Mouse (Mus musculus): ENCODE results near the gene Igsf3. TPM values are rescaled to one million over a fixed set of nuclear protein-coding genes. Genes with fewer than 3 reads are reported as not detected.

Gene Igsf3
- polyA plus RNA-seq, 1 experiment from 2014 or later, result 37.0 TPM

GRCm38 (mm10) chr3:101381691-101382090, 4.8 kb downstream of the Igsf3 start:
- ATAC-seq (ENCODE audit: low read depth), result no peak
- Histone ChIP-seq H3K9ac (ENCODE audit: low read depth, low read length) (no peak overlapping the region), H3K27ac (replicated peaks; ENCODE audit: low read depth, low read length) (peak overlapping the region; percentile 22; the same call in 1 of the 2 replicates), H3K9me3 (ENCODE audit: control insufficient read depth, low read length) (no peaks in the 10 kb centered on the region), H3K4me1 (ENCODE audit: control insufficient read depth, insufficient read depth, low read length) (peaks cover 62% of the 10 kb centered on the region), H3K4me3 (ENCODE audit: low read depth, low read length) (no peak overlapping the region), H3K36me3 (ENCODE audit: control insufficient read depth, insufficient read depth, low read length) (no peaks in the 10 kb centered on the region), H3K4me2 (ENCODE audit: low read depth, low read length) (peak overlapping the region; percentile 88), H3K27me3 (replicated peaks; ENCODE audit: control insufficient read depth, insufficient read depth, low read length) (no peaks in the 10 kb centered on the region)
- 25% methylated on average over 5 of the region's 5 CpGs for WGBS
- peak; percentile 63 for DNase-seq (ENCODE audit: low spot score)

DNA sequence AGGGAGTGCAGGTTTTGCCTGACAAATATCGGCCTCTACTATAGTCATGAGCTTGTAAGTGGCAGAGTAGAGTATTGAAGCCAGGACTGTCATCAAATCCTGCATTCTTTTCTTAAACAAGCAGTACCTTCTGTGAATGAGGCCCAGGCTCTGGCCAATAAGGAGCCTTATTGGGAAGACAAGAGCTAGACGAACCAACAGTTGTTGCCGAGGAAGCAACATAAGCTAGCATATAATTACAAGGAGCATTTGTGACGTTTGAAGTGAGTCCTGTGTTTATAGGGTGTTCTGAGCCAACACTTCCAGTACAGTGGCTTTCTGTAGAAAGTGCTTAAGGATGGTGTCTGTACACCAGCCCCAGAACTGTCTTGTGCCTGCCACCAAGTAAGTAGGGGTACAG, 5.9 kb downstream of the Igsf3 start:
- no peaks in the 10 kb centered on the region for H3K36me3 ChIP-seq (ENCODE audit: control insufficient read depth, insufficient read depth, low read length)
- H3K27me3 ChIP-seq (replicated peaks; ENCODE audit: control insufficient read depth, insufficient read depth, low read length), result no peaks in the 10 kb centered on the region
- H3K9ac ChIP-seq (ENCODE audit: low read depth, low read length), result no peak overlapping the region
- H3K27ac ChIP-seq (replicated peaks; ENCODE audit: low read depth, low read length), result no peak overlapping the region
- DNase-seq (ENCODE audit: low spot score) (no peak), ATAC-seq (ENCODE audit: low read depth) (no peak)
- H3K4me1 ChIP-seq (ENCODE audit: control insufficient read depth, insufficient read depth, low read length), result peaks cover 69% of the 10 kb centered on the region
- H3K4me3 ChIP-seq (ENCODE audit: low read depth, low read length), result no peak overlapping the region
- 42% methylated on average over 4 of the region's 4 CpGs for WGBS
- H3K9me3 ChIP-seq (ENCODE audit: control insufficient read depth, low read length), result no peaks in the 10 kb centered on the region
- H3K4me2 ChIP-seq (ENCODE audit: low read depth, low read length), result no peak overlapping the region

- Histone ChIP-seq H3K27me3 (replicated peaks; ENCODE audit: control insufficient read depth, insufficient read depth, low read length) (no peaks in the 10 kb centered on the region), H3K4me3 (ENCODE audit: low read depth, low read length) (no peak overlapping the region), H3K9me3 (ENCODE audit: control insufficient read depth, low read length) (no peaks in the 10 kb centered on the region), H3K4me1 (ENCODE audit: control insufficient read depth, insufficient read depth, low read length) (peaks cover 67% of the 10 kb centered on the region), H3K27ac (replicated peaks; ENCODE audit: low read depth, low read length) (no peak overlapping the region), H3K36me3 (ENCODE audit: control insufficient read depth, insufficient read depth, low read length) (no peaks in the 10 kb centered on the region), H3K9ac (ENCODE audit: low read depth, low read length) (no peak overlapping the region), H3K4me2 (ENCODE audit: low read depth, low read length) (peak overlapping the region; percentile 24; the same call in 1 of the 2 replicates)
- peak; percentile 72 for DNase-seq (ENCODE audit: low spot score)
- WGBS, result 27% methylated on average over 8 of the region's 8 CpGs
- ATAC-seq (ENCODE audit: low read depth), result no peak
These were observed 9.6 kb downstream of the Igsf3 start for GRCm38 (mm10) chr3:101386430-101387016.

DNA sequence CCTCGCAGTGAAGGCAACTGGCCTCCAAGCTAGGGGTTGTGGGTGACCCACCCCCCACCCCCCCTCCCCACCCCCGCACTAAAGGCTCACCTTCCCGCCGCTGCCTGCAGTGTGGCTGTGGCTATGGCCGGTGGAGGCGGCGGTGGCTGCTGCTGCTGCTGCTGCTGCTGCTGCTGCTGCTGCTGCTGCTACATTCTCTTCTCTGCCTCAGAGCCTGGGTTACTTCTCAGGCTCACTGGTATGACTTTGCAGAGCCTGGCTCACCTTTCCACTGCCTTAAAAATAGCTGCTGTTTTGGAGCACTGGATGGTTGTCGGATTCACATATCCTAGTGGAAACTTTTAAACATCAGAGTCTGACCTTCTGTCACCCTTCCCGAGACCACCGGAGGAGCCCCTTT, 11.0 kb downstream of the Igsf3 start:
- ATAC-seq (ENCODE audit: low read depth) (no peak), DNase-seq (ENCODE audit: low spot score) (no peak)
- Histone ChIP-seq H3K9me3 (ENCODE audit: control insufficient read depth, low read length) (no peaks in the 10 kb centered on the region), H3K4me2 (ENCODE audit: low read depth, low read length) (peak overlapping the region; percentile 16; the same call in 1 of the 2 replicates), H3K27me3 (replicated peaks; ENCODE audit: control insufficient read depth, insufficient read depth, low read length) (no peaks in the 10 kb centered on the region), H3K4me1 (ENCODE audit: control insufficient read depth, insufficient read depth, low read length) (peaks cover 65% of the 10 kb centered on the region), H3K4me3 (ENCODE audit: low read depth, low read length) (no peak overlapping the region), H3K36me3 (ENCODE audit: control insufficient read depth, insufficient read depth, low read length) (no peaks in the 10 kb centered on the region), H3K27ac (replicated peaks; ENCODE audit: low read depth, low read length) (0 out of 2 replicates have a peak overlapping the region, but pooled peaks have one; percentile 30), H3K9ac (ENCODE audit: low read depth, low read length) (no peak overlapping the region)
- 12% methylated on average over 6 of the region's 10 CpGs for WGBS

DNA sequence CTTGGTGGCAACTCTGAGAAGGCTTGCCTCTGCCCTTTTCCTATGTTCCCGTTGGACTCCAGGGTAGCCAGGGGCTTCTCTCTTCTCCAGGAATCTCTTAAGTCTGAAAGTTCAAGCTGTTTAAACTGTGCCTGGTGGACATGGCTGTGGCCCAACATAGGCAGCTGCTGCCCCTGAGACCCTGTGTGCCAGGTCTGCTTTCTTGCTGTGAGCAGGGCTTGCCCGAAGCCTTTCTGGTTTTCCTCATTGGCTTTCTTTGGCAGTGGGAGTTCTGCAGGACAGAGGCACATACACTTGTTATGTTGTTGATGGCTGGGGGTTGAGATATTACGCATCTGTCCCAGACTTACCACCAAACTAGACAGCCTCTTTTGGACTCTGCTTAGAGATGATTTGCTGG, 12.7 kb downstream of the Igsf3 start:
- Histone ChIP-seq H3K9me3 (ENCODE audit: control insufficient read depth, low read length) (no peaks in the 10 kb centered on the region), H3K9ac (ENCODE audit: low read depth, low read length) (no peak overlapping the region), H3K27ac (replicated peaks; ENCODE audit: low read depth, low read length) (peak overlapping the region; percentile 50; the same call in 1 of the 2 replicates), H3K4me2 (ENCODE audit: low read depth, low read length) (no peak overlapping the region), H3K4me3 (ENCODE audit: low read depth, low read length) (no peak overlapping the region), H3K27me3 (replicated peaks; ENCODE audit: control insufficient read depth, insufficient read depth, low read length) (no peaks in the 10 kb centered on the region), H3K36me3 (ENCODE audit: control insufficient read depth, insufficient read depth, low read length) (no peaks in the 10 kb centered on the region), H3K4me1 (ENCODE audit: control insufficient read depth, insufficient read depth, low read length) (peaks cover 76% of the 10 kb centered on the region)
- no peak for DNase-seq (ENCODE audit: low spot score)
- ATAC-seq (ENCODE audit: low read depth), result no peak
- WGBS, result 88% methylated on average over 3 of the region's 3 CpGs

DNA sequence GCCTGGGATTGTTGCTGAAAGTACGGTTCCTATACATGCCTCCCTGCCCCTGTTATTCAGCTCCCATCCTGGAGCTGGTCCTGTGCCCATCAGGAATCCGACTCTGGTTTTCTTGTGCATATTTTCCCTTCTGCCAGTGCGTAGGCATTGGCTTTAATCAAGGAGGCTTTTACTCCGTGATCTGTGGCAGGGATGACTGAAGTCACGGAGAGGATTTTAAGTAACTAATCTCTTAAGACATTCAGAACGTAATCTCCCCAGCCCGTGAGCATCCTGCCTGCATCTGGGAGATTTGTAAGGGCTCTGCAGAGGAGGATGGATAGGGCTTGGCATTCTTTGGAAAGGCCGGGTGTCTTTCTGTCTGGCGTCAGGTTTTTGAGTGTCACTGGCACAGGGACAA, 13.6 kb downstream of the Igsf3 start:
- Histone ChIP-seq H3K4me3 (ENCODE audit: low read depth, low read length) (no peak overlapping the region), H3K27me3 (replicated peaks; ENCODE audit: control insufficient read depth, insufficient read depth, low read length) (no peaks in the 10 kb centered on the region), H3K9me3 (ENCODE audit: control insufficient read depth, low read length) (no peaks in the 10 kb centered on the region), H3K9ac (ENCODE audit: low read depth, low read length) (peak overlapping the region; percentile 5; the same call in 1 of the 2 replicates), H3K27ac (replicated peaks; ENCODE audit: low read depth, low read length) (peak overlapping the region; percentile 50), H3K4me1 (ENCODE audit: control insufficient read depth, insufficient read depth, low read length) (peaks cover 78% of the 10 kb centered on the region), H3K36me3 (ENCODE audit: control insufficient read depth, insufficient read depth, low read length) (no peaks in the 10 kb centered on the region), H3K4me2 (ENCODE audit: low read depth, low read length) (no peak overlapping the region; the same call in 1 of the 2 replicates)
- WGBS, result 27% methylated on average over 9 of the region's 9 CpGs
- ATAC-seq (ENCODE audit: low read depth) (no peak), DNase-seq (ENCODE audit: low spot score) (no peak)

DNA sequence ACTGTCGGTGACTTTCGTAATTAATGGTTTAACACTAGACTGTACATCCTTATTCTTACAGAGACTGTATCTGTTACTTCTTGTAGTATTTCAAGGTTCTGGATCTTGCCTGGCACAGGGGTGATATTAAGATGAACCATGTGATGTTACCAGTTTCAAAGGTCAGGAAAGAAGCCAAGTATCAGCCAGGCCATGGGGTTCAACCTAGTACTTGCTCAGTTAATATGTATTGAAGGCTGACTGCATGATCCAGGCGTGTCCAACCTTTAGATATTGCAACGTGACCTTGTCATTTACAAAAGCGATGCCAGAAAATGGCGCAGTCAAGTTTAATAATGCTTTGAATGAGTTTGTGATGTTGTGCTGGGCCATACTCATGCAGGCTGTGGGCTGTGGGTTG, 15.1 kb downstream of the Igsf3 start:
- DNase-seq (ENCODE audit: low spot score) (no peak), ATAC-seq (ENCODE audit: low read depth) (no peak)
- H3K27me3 ChIP-seq (replicated peaks; ENCODE audit: control insufficient read depth, insufficient read depth, low read length), result no peaks in the 10 kb centered on the region
- WGBS, result 94% methylated on average over 6 of the region's 6 CpGs
- peaks cover 87% of the 10 kb centered on the region for H3K4me1 ChIP-seq (ENCODE audit: control insufficient read depth, insufficient read depth, low read length)
- no peaks in the 10 kb centered on the region for H3K36me3 ChIP-seq (ENCODE audit: control insufficient read depth, insufficient read depth, low read length)
- H3K4me3 ChIP-seq (ENCODE audit: low read depth, low read length), result no peak overlapping the region
- no peak overlapping the region for H3K4me2 ChIP-seq (ENCODE audit: low read depth, low read length)
- H3K27ac ChIP-seq (replicated peaks; ENCODE audit: low read depth, low read length), result no peak overlapping the region
- H3K9me3 ChIP-seq (ENCODE audit: control insufficient read depth, low read length), result no peaks in the 10 kb centered on the region
- no peak overlapping the region for H3K9ac ChIP-seq (ENCODE audit: low read depth, low read length)

- H3K27me3 ChIP-seq (replicated peaks; ENCODE audit: control insufficient read depth, insufficient read depth, low read length), result no peaks in the 10 kb centered on the region
- H3K9ac ChIP-seq (ENCODE audit: low read depth, low read length), result no peak overlapping the region
- H3K4me1 ChIP-seq (ENCODE audit: control insufficient read depth, insufficient read depth, low read length), result peaks cover 94% of the 10 kb centered on the region
- no peaks in the 10 kb centered on the region for H3K9me3 ChIP-seq (ENCODE audit: control insufficient read depth, low read length)
- H3K36me3 ChIP-seq (ENCODE audit: control insufficient read depth, insufficient read depth, low read length), result no peaks in the 10 kb centered on the region
- WGBS, result 56% methylated on average over 6 of the region's 6 CpGs
- no peak overlapping the region for H3K4me3 ChIP-seq (ENCODE audit: low read depth, low read length)
- H3K27ac ChIP-seq (replicated peaks; ENCODE audit: low read depth, low read length), result peak overlapping the region; percentile 88
- no peak for ATAC-seq (ENCODE audit: low read depth)
- no peak overlapping the region for H3K4me2 ChIP-seq (ENCODE audit: low read depth, low read length)
- DNase-seq (ENCODE audit: low spot score), result peak; percentile 65
These were observed 16.3 kb downstream of the Igsf3 start for GRCm38 (mm10) chr3:101393103-101393644.
